Mouse (Mus musculus): ENCODE measurements around the gene Hist1h4b. TPM values are rescaled to one million over a fixed set of nuclear protein-coding genes. Genes with fewer than 3 reads are reported as not detected.
"Not testable (repeated sequence)": the region's sequence is repeated elsewhere in the genome, so short reads cannot be mapped to it uniquely, and the experiment has no call there.

Hist1h4b gene
- polyA plus RNA-seq, 1 experiment from 2014 or later = 7.5 TPM

GRCm38 (mm10) chr13:23751478-23751956 is 5.3 kb upstream of the Hist1h4b start:
- peak; percentile 72 for DNase-seq
- peak overlapping the region; percentile 41 for H3K4me3 ChIP-seq (ENCODE audit: low read depth, low read length)

GRCm38 (mm10) chr13:23752067-23752741 is 4.6 kb upstream of the Hist1h4b start, which contains the start of gene Hist1h3b:
TSS of gene Hist1h3b (plus strand) at chr13:23752267.
- H3K9ac ChIP-seq = peak within 1 kb of the TSS; percentile 76
- H3K27me3 ChIP-seq (ENCODE audit: insufficient read depth, low read length); H3K36me3 ChIP-seq (ENCODE audit: insufficient read depth); H3K9me3 ChIP-seq (ENCODE audit: low read depth, low read length): not testable (repeated sequence)
- H3K4me2 ChIP-seq = peak within 1 kb of the TSS; percentile 82
- ATAC-seq (ENCODE audit: insufficient read depth) (peak; percentile 91), DNase-seq (peak; percentile 99)
- peaks cover 12% of the 10 kb centered on the region for H3K4me1 ChIP-seq (ENCODE audit: insufficient read depth)
- H3K27ac ChIP-seq (ENCODE audit: low read depth) = peak within 1 kb of the TSS; percentile 98
- peak within 1 kb of the TSS; percentile 41 for H3K4me3 ChIP-seq (ENCODE audit: low read depth, low read length)
- WGBS = under 1% methylated on average over 15 of the region's 47 CpGs

More at GRCm38 (mm10) chr13:23751478-23751956, 5.3 kb upstream of the Hist1h4b start:
- Histone ChIP-seq H3K27ac (ENCODE audit: low read depth) (peak overlapping the region; percentile 98), H3K9me3 (ENCODE audit: low read depth, low read length) (no peaks in the 10 kb centered on the region), H3K9ac (peak overlapping the region; percentile 56), H3K4me1 (ENCODE audit: insufficient read depth) (peaks cover 12% of the 10 kb centered on the region), H3K36me3 (ENCODE audit: insufficient read depth) (no peaks in the 10 kb centered on the region), H3K4me2 (peak overlapping the region; percentile 64), H3K27me3 (ENCODE audit: insufficient read depth, low read length) (no peaks in the 10 kb centered on the region)
- under 1% methylated on average over 11 of the region's 11 CpGs for WGBS
- no peak for TF ChIP-seq CTCF (IDR thresholded peaks at IDR 0.05; ENCODE audit: low read depth)
- ATAC-seq (ENCODE audit: insufficient read depth) = 0 out of 2 replicates have a peak, but pooled peaks have one; percentile 18

GRCm38 (mm10) chr13:23752742-23753172 is 4.1 kb upstream of the Hist1h4b start:
- ATAC-seq (ENCODE audit: insufficient read depth) (no peak), DNase-seq (peak; percentile 54)
- H3K9ac ChIP-seq = peak overlapping the region; percentile 76
- peak overlapping the region; percentile 97 for H3K27ac ChIP-seq (ENCODE audit: low read depth)
- WGBS = 1% methylated on average over 6 of the region's 6 CpGs
- peak overlapping the region; percentile 82 for H3K4me2 ChIP-seq
- TF ChIP-seq CTCF (IDR thresholded peaks at IDR 0.05; ENCODE audit: low read depth) = no peak
- no peaks in the 10 kb centered on the region for H3K27me3 ChIP-seq (ENCODE audit: insufficient read depth, low read length)
- H3K4me1 ChIP-seq (ENCODE audit: insufficient read depth) = peaks cover 11% of the 10 kb centered on the region
- H3K4me3 ChIP-seq (ENCODE audit: low read depth, low read length) = peak overlapping the region; percentile 41
- H3K9me3 ChIP-seq (ENCODE audit: low read depth, low read length) = no peaks in the 10 kb centered on the region
- H3K36me3 ChIP-seq (ENCODE audit: insufficient read depth) = no peaks in the 10 kb centered on the region

- H3K27ac ChIP-seq (ENCODE audit: low read depth) = peak overlapping the region; percentile 97
- H3K4me2 ChIP-seq = peak overlapping the region; percentile 82
- H3K4me1 ChIP-seq (ENCODE audit: insufficient read depth) = peaks cover 4% of the 10 kb centered on the region; the same call in 1 of the 2 replicates
- H3K4me3 ChIP-seq (ENCODE audit: low read depth, low read length) = peak overlapping the region; percentile 41
- H3K27me3 ChIP-seq (ENCODE audit: insufficient read depth, low read length) = no peaks in the 10 kb centered on the region
- WGBS = 37% methylated on average over 4 of the region's 4 CpGs
- no peaks in the 10 kb centered on the region for H3K9me3 ChIP-seq (ENCODE audit: low read depth, low read length)
- H3K36me3 ChIP-seq (ENCODE audit: insufficient read depth) = no peaks in the 10 kb centered on the region
- peak overlapping the region; percentile 76 for H3K9ac ChIP-seq
- no peak for TF ChIP-seq CTCF (IDR thresholded peaks at IDR 0.05; ENCODE audit: low read depth)
- ATAC-seq (ENCODE audit: insufficient read depth) = no peak
- peak; percentile 37 for DNase-seq
These were observed 3.3 kb upstream of the Hist1h4b start for GRCm38 (mm10) chr13:23753314-23754078.

GRCm38 (mm10) chr13:23755000-23755399 is 1.8 kb upstream of the Hist1h4b start:
- DNase-seq = no peak
- H3K9me3 ChIP-seq (ENCODE audit: low read depth, low read length) = no peaks in the 10 kb centered on the region
- no peak overlapping the region for H3K9ac ChIP-seq
- H3K27ac ChIP-seq (ENCODE audit: low read depth) = 0 out of 2 replicates have a peak overlapping the region, but pooled peaks have one; percentile 27
- TF ChIP-seq CTCF (IDR thresholded peaks at IDR 0.05; ENCODE audit: low read depth) = no peak
- no peaks in the 10 kb centered on the region for H3K27me3 ChIP-seq (ENCODE audit: insufficient read depth, low read length)
- 0 out of 2 replicates have a peak, but pooled peaks cover 4% of the 10 kb centered on the region for H3K4me1 ChIP-seq (ENCODE audit: insufficient read depth)
- no peaks in the 10 kb centered on the region for H3K36me3 ChIP-seq (ENCODE audit: insufficient read depth)
- no peak overlapping the region for H3K4me3 ChIP-seq (ENCODE audit: low read depth, low read length)
- ATAC-seq (ENCODE audit: insufficient read depth) = no peak
- no peak overlapping the region for H3K4me2 ChIP-seq

- Histone ChIP-seq H3K9me3 (ENCODE audit: low read depth, low read length) (no peaks in the 10 kb centered on the region), H3K27me3 (ENCODE audit: insufficient read depth, low read length) (no peaks in the 10 kb centered on the region), H3K36me3 (ENCODE audit: insufficient read depth) (no peaks in the 10 kb centered on the region), H3K27ac (ENCODE audit: low read depth) (peak overlapping the region; percentile 98), H3K9ac (peak overlapping the region; percentile 71), H3K4me1 (ENCODE audit: insufficient read depth) (0 out of 2 replicates have a peak, but pooled peaks cover 4% of the 10 kb centered on the region), H3K4me3 (ENCODE audit: low read depth, low read length) (peak overlapping the region; percentile 43), H3K4me2 (peak overlapping the region; percentile 83)
- no peak for TF ChIP-seq CTCF (IDR thresholded peaks at IDR 0.05; ENCODE audit: low read depth)
- WGBS = 1% methylated on average over 15 of the region's 23 CpGs
- ATAC-seq (ENCODE audit: insufficient read depth) (peak; percentile 13; the same call in 1 of the 2 replicates), DNase-seq (peak; percentile 78)
These were observed 479 bp downstream of the Hist1h4b start for GRCm38 (mm10) chr13:23757211-23757773.
